Mouse (Mus musculus) lung, postnatal 10 days (tissue): ENCODE results near the gene Gm9945.
A peak's percentile ranks its signal among the peaks of the same experiment; 100 is the strongest.

ENCODE experiments used
- DNase-seq: peaks from one replicate; pipeline ENCODE4 v3.0.0; 2021

Gm9945 gene

DNA sequence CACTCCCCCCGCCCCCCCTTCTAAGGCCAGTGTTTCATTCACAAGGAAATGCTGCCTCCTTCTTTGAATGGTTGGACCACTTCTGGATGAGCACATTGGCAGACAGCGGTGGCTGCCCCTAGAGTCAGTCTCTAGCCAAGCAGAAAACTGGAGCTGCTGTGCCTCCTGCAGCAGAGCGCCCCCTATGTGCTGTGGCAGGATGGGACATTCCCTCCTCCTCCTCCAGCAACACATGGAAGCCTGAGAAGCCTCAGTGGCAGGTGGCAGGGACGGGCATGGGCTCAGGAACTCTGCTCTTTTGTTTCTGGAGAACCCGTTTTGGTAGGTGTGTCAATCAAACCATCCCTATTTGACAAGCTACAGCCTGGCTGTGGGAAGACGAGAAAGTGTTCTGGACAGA is 44.9 kb downstream of the Gm9945 start:
- peak; percentile 57 for DNase-seq

DNA sequence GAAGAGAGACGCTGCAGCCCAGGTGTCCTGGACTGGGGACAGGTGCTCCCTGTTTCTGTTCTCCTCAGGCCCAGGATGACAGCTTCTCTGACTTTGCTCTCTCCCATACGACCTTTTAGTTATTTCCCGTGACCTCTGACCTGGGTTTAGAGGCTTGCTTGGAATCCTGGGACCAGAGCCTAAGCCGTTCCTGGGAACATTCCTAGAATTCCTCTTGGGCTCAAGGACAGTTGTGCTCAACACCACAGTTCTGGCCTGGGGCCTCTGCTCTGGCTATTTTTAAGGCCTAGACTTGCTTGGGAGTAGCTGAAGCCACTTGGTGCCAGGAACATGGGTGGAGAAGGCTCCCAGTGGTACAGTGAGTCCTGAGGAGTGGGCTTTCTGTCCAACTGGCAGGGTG is 45.5 kb downstream of the Gm9945 start:
- peak; percentile 57 for DNase-seq

DNA sequence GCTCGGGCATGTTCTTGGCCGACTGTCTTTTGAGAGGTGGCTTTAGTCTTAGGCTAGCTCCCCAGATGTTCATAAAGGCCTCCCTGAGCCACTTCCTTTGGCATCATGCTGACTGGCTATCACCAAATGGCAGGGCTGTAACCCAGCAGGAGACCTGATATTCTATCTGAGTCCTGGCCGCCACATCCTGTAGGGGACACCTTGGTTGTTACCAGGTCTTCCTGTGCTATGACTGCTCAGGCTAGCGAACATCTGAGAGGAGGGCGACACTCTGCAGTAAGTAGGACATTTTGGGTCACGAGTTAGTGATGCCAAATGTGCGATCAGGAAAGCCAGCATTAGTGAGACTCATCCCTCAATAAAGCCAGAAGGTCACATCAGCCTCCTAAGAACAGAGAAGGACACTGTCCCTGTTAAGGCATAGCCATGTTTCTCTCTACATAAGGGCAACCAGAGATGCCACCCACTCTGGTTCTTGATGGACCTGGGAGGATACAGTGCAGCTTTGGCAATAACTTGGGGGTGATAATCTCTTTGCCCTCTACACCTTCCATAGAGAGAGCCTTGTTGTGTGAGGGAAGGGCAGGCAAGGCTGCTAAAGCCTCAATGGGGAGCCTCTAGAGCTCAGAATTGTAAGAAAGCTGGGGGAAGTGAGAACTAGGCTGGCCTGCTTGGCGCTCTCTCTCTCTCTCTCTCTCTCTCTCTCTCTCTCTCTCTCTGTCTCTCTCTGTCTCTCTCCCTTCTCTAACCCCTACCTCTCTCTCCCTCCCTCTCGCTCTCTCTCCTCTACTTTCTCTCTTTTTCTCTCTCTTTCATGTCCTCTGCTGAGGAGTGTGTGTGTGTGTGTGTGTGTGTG is 48.7 kb downstream of the Gm9945 start:
- no peak for DNase-seq

DNA sequence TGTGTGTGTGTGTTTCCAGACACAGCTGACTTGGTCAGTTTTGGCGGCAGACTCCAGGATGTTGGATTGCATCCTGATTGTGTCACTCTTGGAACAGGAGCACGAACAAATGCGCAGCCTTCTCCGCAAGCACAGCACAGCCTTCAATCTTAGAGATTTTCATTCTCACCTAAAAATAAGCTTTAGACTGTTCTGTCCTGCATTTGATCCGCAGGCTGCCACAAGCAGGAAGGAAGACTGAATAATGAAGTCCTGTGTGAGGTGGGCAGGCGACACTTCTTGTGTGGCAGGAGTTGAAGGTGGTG is 49.2 kb downstream of the Gm9945 start:
- DNase-seq: peak; percentile 84

DNA sequence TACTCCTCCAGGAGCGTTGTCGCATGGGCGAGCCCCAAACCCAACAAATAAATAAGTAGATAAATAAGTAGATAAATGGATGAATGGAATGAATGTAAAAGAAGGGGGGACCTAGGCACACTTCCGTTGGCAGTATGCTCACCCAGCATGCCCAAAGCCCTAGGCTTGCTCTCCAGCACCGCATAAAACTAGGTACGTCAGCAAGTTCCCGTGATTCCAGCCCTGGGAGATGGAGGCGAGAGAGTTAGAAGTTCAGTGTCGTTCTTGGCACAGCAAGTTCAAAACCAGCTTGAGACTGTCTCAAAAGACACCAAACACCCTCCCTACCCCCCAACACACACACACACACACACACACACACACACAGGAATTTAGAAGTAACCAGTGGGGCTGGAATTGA is 50.0 kb downstream of the Gm9945 start:
- no peak for DNase-seq
